Comparison of ENCODE assay signal across 7 mouse cellular contexts in the genomic region with DNA sequence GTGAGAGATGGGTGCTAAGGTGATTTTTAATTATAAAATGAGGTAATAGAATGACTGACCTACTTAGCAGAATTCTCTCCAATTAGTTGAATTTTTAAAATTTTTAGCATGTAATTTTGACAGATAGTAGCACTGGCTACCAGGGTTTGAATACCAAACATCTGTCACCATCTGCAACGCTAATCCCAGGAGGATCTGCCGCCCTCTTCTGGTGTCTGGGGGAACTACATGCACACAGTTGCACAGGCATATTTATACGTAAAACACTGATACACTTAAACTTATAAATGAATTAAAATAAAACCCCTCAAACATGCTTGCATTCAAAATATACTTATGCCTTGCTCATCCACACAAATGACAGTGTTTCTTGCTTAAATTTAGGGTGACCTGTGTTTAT.
DNase-seq lines count a peak whose midpoint lies in the region; ATAC-seq and TF ChIP-seq lines count a peak whose summit lies in the region.

No protein-coding gene starts in this region.

- no peak for TF ChIP-seq POLR2A in kidney, adult 2 months (IDR thresholded peaks at IDR 0.05; ENCODE audit: low read depth, low read length)

- H3K4me2 ChIP-seq in kidney, embryonic 16.5 days (replicated peaks; ENCODE audit: low read depth, low read length) = no peak overlapping the region

- H3K27ac ChIP-seq in kidney, adult 2 months (ENCODE audit: insufficient read depth, low read depth, low read length) = no peak overlapping the region
- no peak overlapping the region for H3K27ac ChIP-seq in kidney, embryonic 16.5 days (ENCODE audit: low read length)
- H3K27ac ChIP-seq in embryonic facial prominence, embryonic 10.5 days (replicated peaks) = no peak overlapping the region

- no peaks in the 10 kb centered on the region for H3K36me3 ChIP-seq in kidney, adult 2 months (ENCODE audit: control insufficient read depth, insufficient read depth, low read length)
- no peaks in the 10 kb centered on the region for H3K36me3 ChIP-seq in kidney, embryonic 16.5 days (ENCODE audit: insufficient read depth, low read length)
- H3K36me3 ChIP-seq in G1E (replicated peaks) = no peaks in the 10 kb centered on the region
- H3K36me3 ChIP-seq in embryonic facial prominence, embryonic 10.5 days (replicated peaks) = no peaks in the 10 kb centered on the region

- H3K27me3 ChIP-seq in kidney, adult 2 months (replicated peaks; ENCODE audit: control insufficient read depth, insufficient read depth, low read length) = no peaks in the 10 kb centered on the region
- H3K27me3 ChIP-seq in kidney, embryonic 16.5 days (ENCODE audit: insufficient read depth, low read length) = no peaks in the 10 kb centered on the region
- no peaks in the 10 kb centered on the region for H3K27me3 ChIP-seq in G1E (ENCODE audit: insufficient read depth, low read length)
- H3K27me3 ChIP-seq in embryonic facial prominence, embryonic 10.5 days (replicated peaks; ENCODE audit: low read depth, poor library complexity, severe bottlenecking) = no peaks in the 10 kb centered on the region

- no peak for ATAC-seq in kidney, embryonic 16.5 days (ENCODE audit: low FRiP score, low TSS enrichment)
- ATAC-seq in G1E (ENCODE audit: extremely low read depth, insufficient number of reproducible peaks, low FRiP score, poor library complexity, severe bottlenecking) = no peak

- H3K9me3 ChIP-seq in kidney, embryonic 16.5 days (ENCODE audit: low read length) = no peaks in the 10 kb centered on the region
- peaks cover 4% of the 10 kb centered on the region; the same call in 1 of the 2 replicates for H3K9me3 ChIP-seq in G1E (replicated peaks)
- no peaks in the 10 kb centered on the region for H3K9me3 ChIP-seq in embryonic facial prominence, embryonic 10.5 days

- H3K4me3 ChIP-seq in kidney, adult 2 months (ENCODE audit: insufficient read depth, low read depth, low read length) = no peak overlapping the region
- no peak overlapping the region for H3K4me3 ChIP-seq in kidney, embryonic 16.5 days (ENCODE audit: low read length)
- H3K4me3 ChIP-seq in G1E (ENCODE audit: low read depth, low read length) = no peak overlapping the region
- H3K4me3 ChIP-seq in embryonic facial prominence, embryonic 10.5 days = no peak overlapping the region

- no peak overlapping the region for H3K9ac ChIP-seq in kidney, embryonic 16.5 days (replicated peaks; ENCODE audit: low read length)

- peak; percentile 65 for TF ChIP-seq CTCF in kidney, adult 2 months (conservative IDR thresholded peaks at IDR 0.05; ENCODE audit: insufficient read depth, insufficient read length, low read depth, low read length)
- TF ChIP-seq CTCF in G1E (IDR thresholded peaks at IDR 0.05; ENCODE audit: low read depth, low read length) = 0 out of 2 replicates have a peak, but pooled peaks have one; percentile 12

- WGBS in kidney, adult 2 months = 28% methylated on average over 3 of the region's 3 CpGs
- 36% methylated on average over 3 of the region's 3 CpGs for WGBS in kidney, embryonic 16.5 days
- WGBS in embryonic facial prominence, embryonic 10.5 days = 24% methylated on average over 3 of the region's 3 CpGs

- peaks cover 3% of the 10 kb centered on the region; the same call in 1 of the 2 replicates for H3K4me1 ChIP-seq in kidney, adult 2 months (ENCODE audit: control insufficient read depth, insufficient read depth, low read length)
- peaks cover 6% of the 10 kb centered on the region; the same call in 1 of the 2 replicates for H3K4me1 ChIP-seq in kidney, embryonic 16.5 days (ENCODE audit: insufficient read depth, low read length)
- H3K4me1 ChIP-seq in G1E (ENCODE audit: insufficient read depth, low read depth, low read length) = no peaks in the 10 kb centered on the region
- H3K4me1 ChIP-seq in embryonic facial prominence, embryonic 10.5 days = no peaks in the 10 kb centered on the region

- peak; percentile 46 for DNase-seq in kidney, adult 2 months
- DNase-seq in G1E (ENCODE audit: low spot score) = no peak
- DNase-seq in adrenal gland, postnatal 14 days = peak; percentile 66
- peak; percentile 70 for DNase-seq in embryonic facial prominence, embryonic 10.5 days (ENCODE audit: low spot score)
- DNase-seq in lung, adult 18-20 months = peak; percentile 5 to 21
- peak; percentile 7 for DNase-seq in testis, postnatal 14 days (ENCODE audit: low spot score)
